Mouse (Mus musculus) stomach, adult 2 months (tissue): Measurements from ENCODE around the gene Hist3h2a. TPM values are rescaled to one million over a fixed set of nuclear protein-coding genes. Genes with fewer than 3 reads are reported as not detected.

ENCODE experiments used
- polyA plus RNA-seq: library from polyadenylated mRNA; depleted of rRNA; stranded (reverse); fragments of >200 nt; gene quantifications from 2 replicates; pipeline ENCODE4 v1.2.3, GENCODE M21; 2012; rRNA removed

Gene Hist3h2a
- polyA plus RNA-seq: 7.0 and 8.4 TPM in 2 replicates

GRCm38 (mm10) chr11:58954420-58955142 is at the start of gene Hist3h2a, which contains the start of gene Trim17:
Hist3h2a (plus strand) TSS chr11:58954685.
Trim17 (plus strand) TSS chr11:58954685.

GRCm38 (mm10) chr11:58917745-58918366 is 36.6 kb upstream of the Hist3h2a start, which contains the start of gene Btnl10:
Btnl10 (plus strand) TSS chr11:58917908.

GRCm38 (mm10) chr11:58938322-58939087 is 16.0 kb upstream of the Hist3h2a start, which contains the start of gene Rnf187:
Rnf187 (minus strand) TSS chr11:58938916.

GRCm38 (mm10) chr11:58948542-58949479 is 5.7 kb upstream of the Hist3h2a start, which contains the start of gene Hist3h2ba:
Hist3h2ba (plus strand) TSS chr11:58948920.

GRCm38 (mm10) chr11:58978027-58978705 is 23.7 kb downstream of the Hist3h2a start, which contains the start of gene Trim11:
Trim11 (plus strand) TSS chr11:58978093.

Other genes with a start within 250 kb of the Hist3h2a start
- not detected in 2 replicates for gene Olfr318, start 230.7 kb upstream of the Hist3h2a start, polyA plus RNA-seq
- gene Olfr317, start 215.5 kb upstream of the Hist3h2a start, polyA plus RNA-seq: not detected in 2 replicates
- gene Olfr316, start 202.0 kb upstream of the Hist3h2a start, polyA plus RNA-seq: not detected in 2 replicates
- not detected in 2 replicates for gene Olfr315, start 181.5 kb upstream of the Hist3h2a start, polyA plus RNA-seq
- not detected in 2 replicates for gene Olfr314, start 171.7 kb upstream of the Hist3h2a start, polyA plus RNA-seq
- gene Fam183b, start 152.7 kb upstream of the Hist3h2a start, polyA plus RNA-seq: 0.26 and 0.61 TPM in 2 replicates
- not detected in 2 replicates for gene Olfr313, start 139.7 kb upstream of the Hist3h2a start, polyA plus RNA-seq
- not detected in 2 replicates for gene Olfr312, start 125.4 kb upstream of the Hist3h2a start, polyA plus RNA-seq
- gene Olfr311, start 115.4 kb upstream of the Hist3h2a start, polyA plus RNA-seq: not detected in 2 replicates
- gene Gm12258, start 107.5 kb upstream of the Hist3h2a start, polyA plus RNA-seq: 0.38 and 0.61 TPM in 2 replicates
- gene 2810021J22Rik, start 87.5 kb upstream of the Hist3h2a start, polyA plus RNA-seq: 1.1 and 1.4 TPM in 2 replicates
- gene Zfp39, start 50.5 kb upstream of the Hist3h2a start, polyA plus RNA-seq: 0.11 and 0.12 TPM in 2 replicates
- not detected in 2 replicates for gene Btnl10, start 36.8 kb upstream of the Hist3h2a start, polyA plus RNA-seq
- 102 and 188 TPM in 2 replicates for gene Rnf187, start 15.8 kb upstream of the Hist3h2a start, polyA plus RNA-seq
- gene Hist3h2ba, start 5.8 kb upstream of the Hist3h2a start, polyA plus RNA-seq: 1.8 and 3.1 TPM in 2 replicates
- 0.05 and 0.08 TPM in 2 replicates for gene Trim17, start within 50 bp of the Hist3h2a start, polyA plus RNA-seq
- gene Trim11, start 23.4 kb downstream of the Hist3h2a start, polyA plus RNA-seq: 15.6 and 16.0 TPM in 2 replicates
- gene Obscn, start 181.7 kb downstream of the Hist3h2a start, polyA plus RNA-seq: 2.6 and 4.2 TPM in 2 replicates
- 4.4 and 5.0 TPM in 2 replicates for gene Iba57, start 209.1 kb downstream of the Hist3h2a start, polyA plus RNA-seq
- 3.6 and 5.7 TPM in 2 replicates for gene Gjc2, start 228.5 kb downstream of the Hist3h2a start, polyA plus RNA-seq
- gene Guk1, start 237.5 kb downstream of the Hist3h2a start, polyA plus RNA-seq: 75.8 and 85.5 TPM in 2 replicates
- 28.7 and 42.4 TPM in 2 replicates for gene Mrpl55, start 247.8 kb downstream of the Hist3h2a start, polyA plus RNA-seq